Mouse (Mus musculus) urinary bladder, postnatal 0 days (tissue): ENCODE data around the gene Pdgfb. TPM values are rescaled to one million over a fixed set of nuclear protein-coding genes. Genes with fewer than 3 reads are reported as not detected.
A peak's percentile ranks its signal among the peaks of the same experiment; 100 is the strongest.

Source experiments
- microRNA-seq: library from miRNA; unstranded; fragments of <30 nt; microRNA quantifications from one replicate; pipeline ENCODE4, GENCODE M21; 2016
- polyA plus RNA-seq: library from polyadenylated mRNA; unstranded; fragments of >200 nt; fragmentation: Nextera tagmentation; extraction: Ambion mirVana; gene quantifications from 2 replicates; pipeline ENCODE4 v1.2.1, GENCODE M21; 2015

Pdgfb gene
- 1.6 and 1.8 TPM in 2 replicates for polyA plus RNA-seq

GRCm38 (mm10) chr15:80014321-80015210 is at the start of gene Pdgfb:
TSS of gene Pdgfb (minus strand) at chr15:80014977.

GRCm38 (mm10) chr15:79970940-79971339 is 43.8 kb downstream of the Pdgfb start, which contains the start of gene Cbx7:
TSS of gene Cbx7 (minus strand) at chr15:79971119.

Small RNA genes within 50 kb of the gene (microRNA-seq; reads per million reads assigned to microRNA genes)
- 3.1 reads per million, percentile 2 among the genes with 10 or more reads in this experiment for gene Mir7213

Other genes with a start within 250 kb of the Pdgfb start
- gene Dnal4, start 237.1 kb downstream of the Pdgfb start, polyA plus RNA-seq = 37.7 and 38.3 TPM in 2 replicates
- gene Nptxr, start 210.2 kb downstream of the Pdgfb start, polyA plus RNA-seq = 3.2 and 3.3 TPM in 2 replicates
- 0.22 and 0.82 TPM in 2 replicates for gene Npcd, start 180.7 kb downstream of the Pdgfb start, polyA plus RNA-seq
- 43.3 and 46.2 TPM in 2 replicates for gene Cbx6, start 180.3 kb downstream of the Pdgfb start, polyA plus RNA-seq
- 15.2 and 15.6 TPM in 2 replicates for gene Apobec3, start 123.3 kb downstream of the Pdgfb start, polyA plus RNA-seq
- 2.6 and 3.3 TPM in 2 replicates for gene Cbx7, start 43.9 kb downstream of the Pdgfb start, polyA plus RNA-seq
- 61.2 and 65.8 TPM in 2 replicates for gene Syngr1, start 76.4 kb upstream of the Pdgfb start, polyA plus RNA-seq
- gene Rpl3, start 76.9 kb upstream of the Pdgfb start, polyA plus RNA-seq = 642 and 665 TPM in 2 replicates
- 16.2 and 16.7 TPM in 2 replicates for gene Tab1, start 118.2 kb upstream of the Pdgfb start, polyA plus RNA-seq
- gene Mgat3, start 158.7 kb upstream of the Pdgfb start, polyA plus RNA-seq = 7.9 and 8.7 TPM in 2 replicates
- 16.2 and 17.1 TPM in 2 replicates for gene Mief1, start 219.0 kb upstream of the Pdgfb start, polyA plus RNA-seq
- not detected in 2 replicates for gene AC140267.1, start 220.9 kb upstream of the Pdgfb start, polyA plus RNA-seq
- 144 and 149 TPM in 2 replicates for gene Atf4, start 240.2 kb upstream of the Pdgfb start, polyA plus RNA-seq
- 31.5 and 32.4 TPM in 2 replicates for gene Rps19bp1, start 249.3 kb upstream of the Pdgfb start, polyA plus RNA-seq